Mouse (Mus musculus) thymus, postnatal 0 days (tissue): ENCODE data around the gene Dcp1a. TPM values are rescaled to one million over a fixed set of nuclear protein-coding genes. Genes with fewer than 3 reads are reported as not detected.

ENCODE experiments used
- DNase-seq: peaks from one replicate; pipeline ENCODE4 v3.0.0-alpha.2; 2015; ENCODE audit warnings: low spot score
- microRNA-seq: library from miRNA; unstranded; fragments of <30 nt; microRNA quantifications from one replicate; pipeline ENCODE4, GENCODE M21; 2016; ENCODE audit warnings: borderline number of aligned reads
- polyA plus RNA-seq: library from polyadenylated mRNA; unstranded; fragments of >200 nt; fragmentation: Nextera tagmentation; extraction: Ambion mirVana; gene quantifications from 2 replicates; pipeline ENCODE4 v1.2.1, GENCODE M21; 2015

The Dcp1a gene
- polyA plus RNA-seq, 1 experiment from 2014 or later = 17.7 TPM

DNA sequence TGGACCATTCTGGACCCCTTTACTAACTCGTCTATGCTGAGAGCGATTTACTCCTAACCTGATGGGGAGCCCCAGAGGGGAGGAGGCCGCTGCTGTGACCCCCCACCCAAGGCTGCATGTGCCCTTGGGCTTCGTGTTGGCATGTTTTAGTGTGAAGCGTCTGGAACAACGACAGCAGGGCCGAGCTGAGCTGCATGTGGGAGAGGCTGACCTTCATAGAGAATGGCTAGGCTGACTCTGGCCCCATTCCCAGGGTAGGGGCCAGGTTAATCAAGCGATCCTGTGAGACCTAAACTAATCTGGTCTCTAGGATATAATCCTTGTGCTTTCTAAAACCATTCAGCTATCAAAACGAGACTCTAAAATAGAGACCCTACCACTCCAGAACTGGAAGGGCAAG, 78.4 kb downstream of the Dcp1a start:
- no peak for DNase-seq

DNA sequence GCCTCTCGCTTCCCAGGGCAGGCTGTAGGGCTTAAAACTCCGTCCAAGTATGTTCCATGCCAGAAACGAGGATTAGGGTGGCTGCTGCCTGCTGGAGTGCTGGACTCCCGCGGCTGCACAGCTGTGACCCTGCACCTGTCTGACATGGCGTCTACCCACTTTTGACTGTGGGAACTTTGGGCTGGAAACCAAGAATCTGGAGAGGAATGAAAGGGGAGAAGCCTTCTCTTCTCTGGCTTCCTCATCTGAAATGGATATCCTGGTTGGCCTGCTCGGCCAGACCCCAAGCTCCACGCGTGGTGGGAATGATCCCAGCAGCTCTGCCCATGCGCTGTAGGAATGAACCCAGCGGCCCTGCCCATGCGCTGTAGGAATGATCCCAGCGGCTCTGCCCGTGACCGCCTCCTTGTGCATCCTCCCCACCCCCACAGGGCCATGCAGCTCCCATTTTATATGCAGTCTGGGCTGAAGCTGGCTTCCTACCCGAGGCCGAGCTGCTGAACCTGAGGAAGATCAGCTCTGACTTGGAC, 80.1 kb downstream of the Dcp1a start:
- no peak for DNase-seq

DNA sequence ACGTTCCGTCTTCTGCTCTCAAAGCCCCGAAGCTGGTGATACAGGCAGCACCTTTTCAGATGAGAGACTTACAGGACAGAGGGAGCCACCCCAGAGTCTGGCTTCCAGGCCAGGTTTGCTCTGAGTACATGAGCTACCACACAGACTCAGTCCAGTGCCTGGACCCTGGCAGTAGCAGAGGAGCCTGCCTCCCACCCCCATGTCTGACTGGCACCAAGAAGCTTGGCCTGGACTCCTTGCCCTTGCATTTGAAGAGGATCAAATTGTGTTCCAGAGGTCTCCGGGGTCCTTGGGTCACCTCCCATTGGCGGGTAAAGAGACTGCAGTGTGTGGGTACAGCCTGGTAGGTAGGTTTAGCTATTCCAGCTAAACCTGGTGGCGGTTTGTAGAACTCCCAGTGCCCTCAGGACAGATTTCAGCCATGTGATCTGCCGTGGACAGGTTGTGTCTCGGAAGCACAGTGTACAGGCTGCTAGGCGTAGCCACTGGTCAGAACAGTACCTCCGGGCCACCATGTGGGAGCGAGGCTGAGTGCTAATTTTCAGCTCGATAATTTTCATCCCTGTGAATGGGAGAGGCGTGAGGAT, 81.6 kb downstream of the Dcp1a start:
- no peak for DNase-seq

DNA sequence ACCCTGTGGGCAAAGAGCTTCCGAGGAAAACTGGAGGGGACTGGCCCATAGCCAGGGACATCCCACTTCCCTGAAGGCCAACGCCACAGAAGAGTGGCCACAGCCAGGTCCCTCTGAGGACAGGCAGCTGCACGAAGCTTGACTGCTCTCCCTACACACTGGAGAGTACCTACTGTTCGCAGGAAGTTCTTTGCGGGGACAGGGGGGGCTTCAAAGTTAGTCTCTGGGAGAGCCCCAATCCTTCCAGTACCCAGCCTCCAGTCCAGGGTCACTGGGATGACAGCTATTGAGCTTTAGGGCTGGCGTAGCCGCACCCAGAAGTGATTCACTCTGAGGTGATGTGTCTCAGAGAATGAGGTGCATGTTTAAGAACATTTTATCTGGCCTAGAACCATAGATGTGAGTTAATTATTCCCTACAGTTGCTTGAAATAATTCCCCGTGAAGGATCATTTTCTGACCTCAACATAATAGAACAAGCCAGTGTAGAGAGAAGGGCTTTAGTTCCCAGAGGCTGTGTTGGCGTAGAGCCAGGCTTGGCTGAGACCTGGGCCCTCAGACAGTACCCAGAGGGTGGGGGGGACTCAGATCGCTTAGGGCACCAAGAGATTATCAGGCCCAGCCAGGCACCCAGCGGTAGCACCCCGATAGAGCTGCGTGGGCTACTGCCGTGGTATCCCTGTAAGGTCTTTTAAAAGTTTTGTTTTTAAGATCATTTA, 82.3 kb downstream of the Dcp1a start:
- no peak for DNase-seq

DNA sequence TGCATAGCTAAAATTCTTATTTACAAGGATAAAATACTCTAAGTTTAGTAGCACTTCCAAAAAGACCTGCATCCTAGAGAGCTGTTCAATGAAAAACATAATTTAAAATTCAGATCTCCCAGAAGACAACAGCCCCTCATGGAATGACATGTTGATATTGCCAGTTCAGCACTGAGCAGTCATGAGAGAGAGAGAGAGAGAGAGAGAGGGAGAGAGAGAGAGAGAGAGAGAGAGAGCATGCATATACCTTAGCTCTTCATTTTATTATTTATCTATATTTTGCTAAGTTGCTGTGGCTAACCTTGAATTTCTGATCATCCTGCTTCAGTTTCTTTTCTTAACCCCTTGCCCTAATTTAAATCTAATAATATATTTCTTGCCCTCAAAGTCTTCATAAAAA, 83.0 kb downstream of the Dcp1a start:
- no peak for DNase-seq

DNA sequence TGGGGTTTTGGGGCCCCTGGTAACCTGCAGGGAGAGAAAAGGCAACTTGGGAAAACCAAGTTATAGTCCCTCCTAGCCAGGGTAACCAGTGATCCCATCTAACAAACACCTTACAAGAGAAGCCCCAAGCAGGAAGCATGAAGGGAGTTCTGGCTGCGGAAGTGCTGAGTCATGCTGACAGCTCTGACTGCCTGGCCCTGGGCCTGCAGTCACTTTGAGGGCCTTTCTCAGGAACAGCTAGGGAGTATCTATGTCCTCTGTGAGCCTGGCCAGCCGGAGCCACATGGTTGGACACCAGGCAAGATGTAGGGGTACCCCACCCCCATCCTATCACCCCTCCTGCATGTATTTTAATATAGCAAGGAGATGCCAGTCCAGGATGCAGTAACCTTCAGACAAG, 85.1 kb downstream of the Dcp1a start:
- DNase-seq = no peak

DNA sequence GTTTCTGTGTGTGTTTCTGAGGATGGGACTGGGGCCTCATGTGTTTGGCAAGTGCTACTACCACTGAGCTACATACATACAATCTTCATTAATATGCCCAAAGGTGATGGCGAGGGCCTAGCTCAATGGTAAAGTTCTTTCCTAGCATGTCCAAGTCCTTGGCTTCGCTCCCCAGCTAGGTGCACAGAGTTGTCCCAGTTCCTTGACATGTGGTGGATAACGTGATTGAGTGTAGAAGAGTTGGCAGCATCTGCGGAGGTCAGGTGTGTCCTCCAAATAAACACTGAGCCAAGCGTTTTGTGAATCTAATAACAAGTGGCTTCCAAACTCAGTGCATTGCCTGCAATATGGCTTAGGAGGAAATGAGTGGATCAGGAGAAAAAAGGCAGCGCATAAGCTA, 87.0 kb downstream of the Dcp1a start:
- DNase-seq = no peak

DNA sequence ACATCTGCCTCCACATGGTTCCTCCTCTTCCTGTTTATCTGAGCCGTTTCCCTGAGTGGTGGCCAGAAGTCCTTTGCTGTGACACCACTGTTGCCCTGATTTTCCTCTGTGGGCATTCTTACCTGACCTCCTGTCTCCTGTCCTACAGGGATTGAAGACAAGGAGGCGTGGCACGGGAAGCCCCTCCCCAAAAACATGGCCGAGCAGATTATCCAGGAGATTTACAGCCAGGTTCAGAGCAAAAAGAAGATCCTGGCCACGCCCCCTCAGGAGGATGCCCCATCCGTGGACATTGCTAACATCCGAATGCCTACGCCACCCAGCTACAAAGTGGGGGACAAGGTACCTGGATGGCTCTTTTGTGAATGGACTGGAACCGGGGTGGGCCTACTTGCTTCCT, 88.7 kb downstream of the Dcp1a start:
- no peak for DNase-seq

DNA sequence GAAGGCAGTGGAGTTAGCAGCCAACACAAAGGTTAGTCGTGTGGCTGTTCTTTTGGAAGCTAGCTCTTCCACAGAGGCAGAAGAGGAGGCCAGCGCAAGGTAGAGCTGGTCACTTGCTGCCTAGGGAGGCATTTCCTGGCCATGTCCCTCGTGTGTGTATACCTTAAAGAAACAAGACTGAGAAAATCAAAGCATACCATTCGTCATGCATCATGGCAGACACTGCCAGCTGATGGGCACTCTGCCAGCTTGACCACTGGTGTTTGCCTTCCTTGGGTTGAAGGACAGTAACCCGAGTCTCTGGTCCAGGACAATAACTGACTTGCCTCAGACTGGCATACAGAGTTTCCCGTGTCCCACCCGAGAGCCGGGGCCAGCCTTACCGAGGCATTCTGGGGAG, 91.0 kb downstream of the Dcp1a start:
- DNase-seq = no peak

DNA sequence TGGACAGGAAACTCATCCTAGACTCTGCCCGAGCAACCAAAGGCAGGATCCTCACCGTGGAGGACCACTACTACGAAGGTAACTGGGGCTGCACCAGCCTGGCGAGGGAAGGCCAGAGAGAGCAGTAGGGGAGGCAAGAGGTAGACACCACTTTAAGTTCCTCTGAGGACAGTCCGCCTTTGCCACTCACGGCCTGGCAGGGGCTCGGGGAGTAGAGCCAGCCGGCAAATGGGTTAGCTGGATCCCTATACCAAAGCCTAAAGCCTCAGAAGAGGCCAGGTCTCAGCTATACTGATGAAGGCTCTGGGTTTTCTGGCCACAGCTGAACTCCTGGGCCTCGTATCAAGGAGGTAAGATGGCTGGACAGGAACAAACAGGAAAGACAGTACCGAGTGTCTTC, 92.9 kb downstream of the Dcp1a start:
- no peak for DNase-seq

DNA sequence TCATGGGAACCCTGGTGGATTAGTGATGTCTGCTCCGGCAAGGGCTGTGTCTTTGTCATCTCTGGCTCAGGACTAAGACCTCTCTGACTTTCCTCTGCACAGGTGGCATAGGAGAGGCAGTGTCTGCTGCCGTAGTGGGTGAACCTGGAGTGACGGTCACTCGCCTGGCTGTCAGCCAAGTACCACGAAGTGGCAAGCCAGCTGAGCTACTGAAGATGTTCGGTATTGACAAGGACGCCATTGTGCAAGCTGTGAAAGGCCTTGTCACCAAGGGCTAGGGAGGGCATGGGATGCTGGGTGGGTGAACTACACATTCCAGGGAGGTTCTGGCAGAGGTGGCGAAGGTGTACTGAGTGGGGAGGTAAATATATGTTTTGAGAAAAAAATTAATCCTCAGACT, 93.9 kb downstream of the Dcp1a start:
- no peak for DNase-seq

DNA sequence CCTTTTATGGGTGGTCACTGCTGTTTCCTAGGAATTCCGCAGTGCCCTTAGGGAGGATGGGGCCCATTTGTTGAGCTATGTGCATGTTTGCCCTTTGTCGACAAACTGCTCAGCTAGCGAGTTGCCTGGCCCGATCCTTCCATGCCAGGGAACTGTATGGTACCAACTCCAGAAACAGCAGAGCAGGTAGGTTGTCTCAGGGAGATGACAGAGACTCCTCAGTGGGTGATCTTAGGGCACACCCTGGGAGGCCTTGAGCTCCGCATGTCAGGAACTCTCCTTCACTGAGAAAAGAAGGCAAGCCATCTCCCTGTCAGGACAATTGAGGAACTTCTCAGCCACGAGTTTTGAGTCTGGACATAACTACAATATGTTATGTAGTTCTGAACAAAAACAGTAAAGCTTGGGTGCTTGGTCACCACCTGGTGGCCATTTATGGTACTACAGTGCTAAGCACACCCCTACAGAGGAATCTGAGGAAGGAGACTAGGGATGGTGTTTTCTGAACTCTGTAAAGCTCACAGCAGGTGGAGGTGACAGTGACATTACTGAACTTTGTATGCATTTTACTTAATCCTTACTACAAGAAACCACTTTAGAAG, 94.7 kb downstream of the Dcp1a start:
- peak; percentile 70 for DNase-seq

DNA sequence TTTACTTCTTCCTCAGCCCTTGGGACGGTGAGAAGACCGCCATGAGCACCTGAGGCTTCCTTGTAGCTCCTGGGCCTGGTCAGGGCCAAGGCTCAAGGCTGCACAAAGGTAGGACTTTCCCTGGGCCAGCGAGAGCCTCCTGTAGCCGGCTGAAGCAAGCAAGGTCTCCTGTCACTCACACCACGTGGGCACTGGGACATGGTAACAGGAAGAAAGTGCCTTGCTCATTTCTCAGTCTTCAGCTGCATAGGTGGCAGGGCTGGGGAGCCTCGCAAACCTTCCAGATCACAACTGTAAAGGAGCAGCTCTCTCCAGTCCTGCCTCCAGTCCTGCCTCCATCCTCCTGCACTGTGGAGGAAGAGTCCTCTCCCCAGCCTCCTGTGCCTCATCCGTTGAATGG, 96.5 kb downstream of the Dcp1a start:
- no peak for DNase-seq

DNA sequence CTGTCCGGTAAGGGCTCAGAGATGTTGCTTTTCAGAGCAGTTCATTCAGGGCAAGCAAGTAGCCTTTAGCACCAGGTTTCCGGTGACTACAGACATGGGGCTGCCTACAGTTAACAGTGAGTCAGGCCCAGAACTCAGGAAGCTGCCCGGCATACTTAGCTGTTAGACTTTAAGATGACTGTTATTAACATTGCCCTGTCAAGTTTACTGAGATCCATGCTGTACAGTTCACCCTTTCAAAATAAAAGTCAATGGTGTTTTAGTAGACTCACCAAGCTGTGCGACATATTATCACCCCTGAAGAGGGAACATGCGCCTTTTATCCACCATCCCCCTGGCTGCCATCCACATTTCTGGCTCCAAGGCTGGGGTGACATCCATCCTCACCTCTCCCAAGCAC, 96.9 kb downstream of the Dcp1a start:
- no peak for DNase-seq

Small RNA genes within 50 kb of the gene (microRNA-seq; reads per million reads assigned to microRNA genes)
- 5.4 reads per million, percentile 7 among the genes with 10 or more reads in this experiment for gene Mir3076

Other genes with a start within 250 kb of the Dcp1a start
- gene Cacna1d, start 11.9 kb downstream of the Dcp1a start, polyA plus RNA-seq = 1.1 and 1.9 TPM in 2 replicates
- gene Tkt, start 68.8 kb downstream of the Dcp1a start, polyA plus RNA-seq = 246 and 255 TPM in 2 replicates
- gene Prkcd, start 146.7 kb downstream of the Dcp1a start, polyA plus RNA-seq = 57.4 and 63.7 TPM in 2 replicates
- gene Rft1, start 174.8 kb downstream of the Dcp1a start, polyA plus RNA-seq = 10.5 and 12.0 TPM in 2 replicates
- 18.0 and 18.4 TPM in 2 replicates for gene Sfmbt1, start 235.3 kb downstream of the Dcp1a start, polyA plus RNA-seq